Mouse (Mus musculus): ENCODE measurements at regions not wholly inside any gene's neighbourhood (a gene's known extent, or its start where the extent isn't known, plus 50 kb on each side); places are given as distances from the start of the nearest gene placed in this dataset.

DNA sequence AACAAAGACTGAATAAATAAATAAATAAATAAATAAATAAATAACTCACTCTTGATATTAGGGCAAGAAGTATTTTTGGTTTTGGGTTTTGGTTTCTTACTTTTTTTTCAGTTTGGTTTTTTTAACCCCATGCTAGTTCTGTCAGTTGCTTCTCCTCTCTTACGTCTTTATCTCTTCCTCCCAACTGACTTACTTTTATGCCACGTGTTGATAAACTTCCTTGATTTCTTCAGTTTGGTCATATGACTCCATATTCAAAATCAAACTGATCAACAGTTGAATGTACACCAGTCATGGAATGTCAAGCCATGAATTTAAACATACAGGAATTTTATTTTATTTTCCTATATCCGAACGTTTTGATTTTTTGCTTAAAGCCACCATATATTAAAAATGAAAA is 697.5 kb upstream of the Zeb2 start:
- TF ChIP-seq CTCF (conservative IDR thresholded peaks at IDR 0.05; ENCODE audit: insufficient read depth, insufficient read length, low read depth, low read length) = no peak
- no peak for TF ChIP-seq POLR2A (IDR thresholded peaks at IDR 0.05; ENCODE audit: low read depth, low read length)

Data from kidney, adult 2 months (tissue).